Mouse (Mus musculus) embryonic facial prominence, embryonic 14.5 days (tissue): ENCODE measurements at regions not wholly inside any gene's neighbourhood (a gene's known extent, or its start where the extent isn't known, plus 50 kb on each side); places are given as distances from the start of the nearest gene placed in this dataset.
"Not testable (repeated sequence)": the region's sequence is repeated elsewhere in the genome, so short reads cannot be mapped to it uniquely, and the experiment has no call there.

Source experiments
- ATAC-seq: fragments of 200-750 bp; cut with Nextera tagmentation; 2 replicates; pipeline ENCODE4 v1.8.0; 2017; ENCODE audit warnings: low read depth, moderate number of reproducible peaks, moderate TSS enrichment
- DNase-seq: peaks from one replicate; pipeline ENCODE4 v3.0.0-alpha.2; 2015; ENCODE audit warnings: low spot score
- H3K27ac ChIP-seq: fragments of 300-500 bp; sonication (generic); replicated peaks from 2 replicates; pipeline ENCODE4 v1.5.1; 2014; ENCODE audit warnings: low read depth, mild to moderate bottlenecking, low read length, moderate library complexity
- H3K27me3 ChIP-seq: fragments of 300-500 bp; sonication (generic); replicated peaks from 2 replicates; pipeline ENCODE4 v1.6.1; 2014; ENCODE audit warnings: low read length; ENCODE audit not compliant: control insufficient read depth, insufficient read depth
- H3K36me3 ChIP-seq: fragments of 300-500 bp; sonication (generic); 2 replicates; pipeline ENCODE4 v1.6.1; 2014; ENCODE audit warnings: low read length, mixed read lengths; ENCODE audit not compliant: control insufficient read depth, insufficient read depth
- H3K4me1 ChIP-seq: fragments of 300-500 bp; sonication (generic); 2 replicates; pipeline ENCODE4 v1.6.1; 2014; ENCODE audit warnings: antibody characterized with exemption, low read length; ENCODE audit not compliant: control insufficient read depth, insufficient read depth
- H3K4me2 ChIP-seq: fragments of 300-500 bp; sonication (generic); 2 replicates; pipeline ENCODE4 v1.6.1; 2014; ENCODE audit warnings: low read depth, mild to moderate bottlenecking, low read length, moderate library complexity, mixed read lengths
- H3K4me3 ChIP-seq: fragments of 300-500 bp; sonication (generic); 2 replicates; pipeline ENCODE4 v1.5.1; 2014; ENCODE audit warnings: low read depth, mild to moderate bottlenecking, low read length
- H3K9ac ChIP-seq: fragments of 300-500 bp; sonication (generic); 2 replicates; pipeline ENCODE4 v1.6.1; 2014; ENCODE audit warnings: low read depth, mild to moderate bottlenecking, low read length, moderate library complexity, mixed read lengths
- H3K9me3 ChIP-seq: fragments of 300-500 bp; sonication (generic); 2 replicates; pipeline ENCODE4 v1.6.1; 2016; ENCODE audit warnings: low read length; ENCODE audit not compliant: control insufficient read depth
- WGBS: fragments of 180-500 bp; shearing (Covaris S2); extraction: QIAGEN DNeasy Blood & Tissue Kit; methylation state at CpG from one replicate; pipeline ENCODE4 v1.1.7; 2014; 5-methylcytosine and 5-hydroxymethylcytosine counted together

GRCm38 (mm10) chr10:26564462-26564861, 188.7 kb upstream of the L3mbtl3 start:
- peak overlapping the region; percentile 13; the same call in 1 of the 2 replicates for H3K4me3 ChIP-seq
- H3K9me3 ChIP-seq = no peaks in the 10 kb centered on the region
- H3K4me2 ChIP-seq = peak overlapping the region; percentile 43
- 0 out of 2 replicates have a peak, but pooled peaks cover 7% of the 10 kb centered on the region for H3K4me1 ChIP-seq
- WGBS = 21% methylated on average over 11 of the region's 11 CpGs
- H3K27ac ChIP-seq = peak overlapping the region; percentile 65; the same call in 1 of the 2 replicates
- H3K9ac ChIP-seq = no peak overlapping the region
- no peaks in the 10 kb centered on the region for H3K36me3 ChIP-seq
- ATAC-seq (peak; percentile 67; the same call in 1 of the 2 replicates), DNase-seq (peak; percentile 95)
- H3K27me3 ChIP-seq = no peaks in the 10 kb centered on the region

- ATAC-seq (no peak), DNase-seq (peak; percentile 35)
- WGBS = 59% methylated on average over 4 of the region's 4 CpGs
- Histone ChIP-seq H3K4me2 (no peak overlapping the region), H3K9ac (no peak overlapping the region), H3K36me3 (no peaks in the 10 kb centered on the region), H3K9me3 (no peaks in the 10 kb centered on the region), H3K27ac (no peak overlapping the region), H3K4me1 (0 out of 2 replicates have a peak, but pooled peaks cover 7% of the 10 kb centered on the region), H3K4me3 (no peak overlapping the region), H3K27me3 (no peaks in the 10 kb centered on the region)
These were observed 185.6 kb upstream of the Arhgap18 start for GRCm38 (mm10) chr10:26567613-26568012.

GRCm38 (mm10) chr10:26570468-26570867, 182.8 kb upstream of the Arhgap18 start:
- H3K27ac ChIP-seq = no peak overlapping the region
- no peak overlapping the region for H3K4me2 ChIP-seq
- no peak overlapping the region for H3K4me3 ChIP-seq
- no peaks in the 10 kb centered on the region for H3K27me3 ChIP-seq
- 75% methylated on average over 5 of the region's 5 CpGs for WGBS
- ATAC-seq (0 out of 2 replicates have a peak, but pooled peaks have one; percentile 50), DNase-seq (no peak)
- no peaks in the 10 kb centered on the region for H3K36me3 ChIP-seq
- H3K9me3 ChIP-seq = no peaks in the 10 kb centered on the region
- H3K4me1 ChIP-seq = 0 out of 2 replicates have a peak, but pooled peaks cover 4% of the 10 kb centered on the region
- H3K9ac ChIP-seq = no peak overlapping the region

- no peak overlapping the region for H3K4me3 ChIP-seq
- ATAC-seq (no peak), DNase-seq (no peak)
- H3K9ac ChIP-seq = no peak overlapping the region
- no peak overlapping the region for H3K4me2 ChIP-seq
- H3K4me1 ChIP-seq = 0 out of 2 replicates have a peak, but pooled peaks cover 4% of the 10 kb centered on the region
- no peaks in the 10 kb centered on the region for H3K36me3 ChIP-seq
- H3K27ac ChIP-seq = no peak overlapping the region
- H3K9me3 ChIP-seq = no peaks in the 10 kb centered on the region
- H3K27me3 ChIP-seq = no peaks in the 10 kb centered on the region
- 83% methylated on average over 1 of the region's 1 CpGs for WGBS
These were observed 181.8 kb upstream of the Arhgap18 start for GRCm38 (mm10) chr10:26571377-26571776.

GRCm38 (mm10) chr10:26576153-26576552, 177.1 kb upstream of the Arhgap18 start:
- WGBS = 81% methylated on average over 3 of the region's 3 CpGs
- Histone ChIP-seq H3K4me2 (no peak overlapping the region), H3K27ac (no peak overlapping the region), H3K4me1 (no peaks in the 10 kb centered on the region), H3K36me3 (no peaks in the 10 kb centered on the region), H3K4me3 (no peak overlapping the region), H3K9me3 (no peaks in the 10 kb centered on the region), H3K9ac (no peak overlapping the region), H3K27me3 (no peaks in the 10 kb centered on the region)
- DNase-seq (no peak), ATAC-seq (no peak)

- H3K9ac ChIP-seq = no peak overlapping the region
- no peak overlapping the region for H3K27ac ChIP-seq
- H3K27me3 ChIP-seq = no peaks in the 10 kb centered on the region
- H3K9me3 ChIP-seq = no peaks in the 10 kb centered on the region
- H3K4me2 ChIP-seq = no peak overlapping the region
- no peak overlapping the region for H3K4me3 ChIP-seq
- 84% methylated on average over 2 of the region's 2 CpGs for WGBS
- no peak for ATAC-seq
- H3K4me1 ChIP-seq = no peaks in the 10 kb centered on the region
- DNase-seq = no peak
- H3K36me3 ChIP-seq = no peaks in the 10 kb centered on the region
These were observed 176.1 kb upstream of the Arhgap18 start for GRCm38 (mm10) chr10:26577087-26577486.

- Histone ChIP-seq H3K27me3 (no peaks in the 10 kb centered on the region), H3K4me2 (no peak overlapping the region), H3K4me3 (no peak overlapping the region), H3K36me3 (no peaks in the 10 kb centered on the region), H3K27ac (no peak overlapping the region), H3K4me1 (no peaks in the 10 kb centered on the region), H3K9ac (no peak overlapping the region), H3K9me3 (peaks cover 14% of the 10 kb centered on the region)
- WGBS = 83% methylated on average over 2 of the region's 2 CpGs
- no peak for ATAC-seq
- no peak for DNase-seq
These were observed 168.1 kb upstream of the Arhgap18 start for GRCm38 (mm10) chr10:26585106-26585505.

GRCm38 (mm10) chr10:26607081-26607480, 146.1 kb upstream of the Arhgap18 start:
- H3K9ac ChIP-seq, ATAC-seq, H3K36me3 ChIP-seq, DNase-seq, H3K9me3 ChIP-seq, H3K27ac ChIP-seq, H3K4me2 ChIP-seq, H3K4me1 ChIP-seq, H3K4me3 ChIP-seq, H3K27me3 ChIP-seq: not testable (repeated sequence)
- WGBS = 59% methylated on average over 4 of the region's 4 CpGs

GRCm38 (mm10) chr10:26611246-26611645, 142.0 kb upstream of the Arhgap18 start:
- H3K36me3 ChIP-seq = no peaks in the 10 kb centered on the region
- no peak overlapping the region for H3K9ac ChIP-seq
- no peaks in the 10 kb centered on the region for H3K9me3 ChIP-seq
- ATAC-seq (no peak), DNase-seq (no peak)
- no peak overlapping the region for H3K4me3 ChIP-seq
- no peaks in the 10 kb centered on the region for H3K27me3 ChIP-seq
- no peak overlapping the region for H3K27ac ChIP-seq
- no peak overlapping the region for H3K4me2 ChIP-seq
- H3K4me1 ChIP-seq = no peaks in the 10 kb centered on the region
